Mouse (Mus musculus): Measurements from ENCODE around the gene Tmem179. TPM values are rescaled to one million over a fixed set of nuclear protein-coding genes. Genes with fewer than 3 reads are reported as not detected.

The Tmem179 gene
- polyA plus RNA-seq, 1 experiment from 2014 or later = 0.12 TPM

GRCm38 (mm10) chr12:112544946-112545701, 28.6 kb upstream of the Tmem179 start:
- 36% methylated on average over 12 of the region's 12 CpGs for WGBS

GRCm38 (mm10) chr12:112543941-112544340, 27.4 kb upstream of the Tmem179 start:
- no peak overlapping the region for H3K4me3 ChIP-seq (ENCODE audit: low read depth, low read length)
- no peak for ATAC-seq (ENCODE audit: insufficient read depth)
- H3K27me3 ChIP-seq (ENCODE audit: insufficient read depth, low read length) = no peaks in the 10 kb centered on the region
- no peak for DNase-seq
- no peak for TF ChIP-seq CTCF (IDR thresholded peaks at IDR 0.05; ENCODE audit: low read depth)
- no peak overlapping the region for H3K4me2 ChIP-seq
- no peaks in the 10 kb centered on the region for H3K9me3 ChIP-seq (ENCODE audit: low read depth, low read length)
- no peak overlapping the region for H3K27ac ChIP-seq (ENCODE audit: low read depth)
- 58% methylated on average over 9 of the region's 9 CpGs for WGBS
- no peaks in the 10 kb centered on the region for H3K4me1 ChIP-seq (ENCODE audit: insufficient read depth)
- no peak overlapping the region for H3K9ac ChIP-seq
- no peaks in the 10 kb centered on the region for H3K36me3 ChIP-seq (ENCODE audit: insufficient read depth)

More at GRCm38 (mm10) chr12:112544946-112545701, 28.6 kb upstream of the Tmem179 start:
- Histone ChIP-seq H3K27me3 (ENCODE audit: insufficient read depth, low read length) (no peaks in the 10 kb centered on the region), H3K4me1 (ENCODE audit: insufficient read depth) (no peaks in the 10 kb centered on the region), H3K9me3 (ENCODE audit: low read depth, low read length) (no peaks in the 10 kb centered on the region), H3K36me3 (ENCODE audit: insufficient read depth) (no peaks in the 10 kb centered on the region), H3K27ac (ENCODE audit: low read depth) (no peak overlapping the region), H3K9ac (no peak overlapping the region), H3K4me2 (no peak overlapping the region), H3K4me3 (ENCODE audit: low read depth, low read length) (no peak overlapping the region)
- TF ChIP-seq CTCF (IDR thresholded peaks at IDR 0.05; ENCODE audit: low read depth) = no peak
- ATAC-seq (ENCODE audit: insufficient read depth) (no peak), DNase-seq (no peak)

GRCm38 (mm10) chr12:112542920-112543300, 26.4 kb upstream of the Tmem179 start:
- H3K4me1 ChIP-seq (ENCODE audit: insufficient read depth) = no peaks in the 10 kb centered on the region
- ATAC-seq (ENCODE audit: insufficient read depth) (peak; percentile 44; the same call in 1 of the 2 replicates), DNase-seq (peak; percentile 94)
- no peak overlapping the region for H3K4me3 ChIP-seq (ENCODE audit: low read depth, low read length)
- WGBS = 6% methylated on average over 11 of the region's 11 CpGs
- no peak overlapping the region for H3K9ac ChIP-seq
- no peak overlapping the region for H3K27ac ChIP-seq (ENCODE audit: low read depth)
- H3K9me3 ChIP-seq (ENCODE audit: low read depth, low read length) = no peaks in the 10 kb centered on the region
- H3K27me3 ChIP-seq (ENCODE audit: insufficient read depth, low read length) = no peaks in the 10 kb centered on the region
- no peak overlapping the region for H3K4me2 ChIP-seq
- H3K36me3 ChIP-seq (ENCODE audit: insufficient read depth) = no peaks in the 10 kb centered on the region
- TF ChIP-seq CTCF (IDR thresholded peaks at IDR 0.05; ENCODE audit: low read depth) = peak; percentile 96

- H3K27ac ChIP-seq (ENCODE audit: low read depth) = no peak overlapping the region
- no peak for TF ChIP-seq CTCF (IDR thresholded peaks at IDR 0.05; ENCODE audit: low read depth)
- H3K4me2 ChIP-seq = no peak overlapping the region
- ATAC-seq (ENCODE audit: insufficient read depth) (no peak), DNase-seq (no peak)
- H3K9ac ChIP-seq = no peak overlapping the region
- 61% methylated on average over 13 of the region's 13 CpGs for WGBS
- no peaks in the 10 kb centered on the region for H3K27me3 ChIP-seq (ENCODE audit: insufficient read depth, low read length)
- no peaks in the 10 kb centered on the region for H3K4me1 ChIP-seq (ENCODE audit: insufficient read depth)
- H3K4me3 ChIP-seq (ENCODE audit: low read depth, low read length) = no peak overlapping the region
- no peaks in the 10 kb centered on the region for H3K36me3 ChIP-seq (ENCODE audit: insufficient read depth)
- H3K9me3 ChIP-seq (ENCODE audit: low read depth, low read length) = no peaks in the 10 kb centered on the region
Measured at GRCm38 (mm10) chr12:112542257-112542919, 25.8 kb upstream of the Tmem179 start.

- H3K9ac ChIP-seq = no peak overlapping the region
- no peak overlapping the region for H3K4me2 ChIP-seq
- H3K27me3 ChIP-seq (ENCODE audit: insufficient read depth, low read length) = no peaks in the 10 kb centered on the region
- no peak overlapping the region for H3K4me3 ChIP-seq (ENCODE audit: low read depth, low read length)
- no peaks in the 10 kb centered on the region for H3K4me1 ChIP-seq (ENCODE audit: insufficient read depth)
- H3K9me3 ChIP-seq (ENCODE audit: low read depth, low read length) = no peaks in the 10 kb centered on the region
- H3K27ac ChIP-seq (ENCODE audit: low read depth) = no peak overlapping the region
- TF ChIP-seq CTCF (IDR thresholded peaks at IDR 0.05; ENCODE audit: low read depth) = no peak
- no peaks in the 10 kb centered on the region for H3K36me3 ChIP-seq (ENCODE audit: insufficient read depth)
- no peak for DNase-seq
- no peak for ATAC-seq (ENCODE audit: insufficient read depth)
- 83% methylated on average over 8 of the region's 8 CpGs for WGBS
Measured at GRCm38 (mm10) chr12:112541483-112542091, 25.0 kb upstream of the Tmem179 start.

GRCm38 (mm10) chr12:112540321-112540720, 23.8 kb upstream of the Tmem179 start:
- no peak for ATAC-seq (ENCODE audit: insufficient read depth)
- Histone ChIP-seq H3K4me1 (ENCODE audit: insufficient read depth) (no peaks in the 10 kb centered on the region), H3K4me3 (ENCODE audit: low read depth, low read length) (no peak overlapping the region), H3K27me3 (ENCODE audit: insufficient read depth, low read length) (no peaks in the 10 kb centered on the region), H3K27ac (ENCODE audit: low read depth) (no peak overlapping the region), H3K9ac (no peak overlapping the region), H3K9me3 (ENCODE audit: low read depth, low read length) (no peaks in the 10 kb centered on the region), H3K4me2 (no peak overlapping the region), H3K36me3 (ENCODE audit: insufficient read depth) (no peaks in the 10 kb centered on the region)
- 87% methylated on average over 12 of the region's 12 CpGs for WGBS
- no peak for TF ChIP-seq CTCF (IDR thresholded peaks at IDR 0.05; ENCODE audit: low read depth)
- DNase-seq = no peak

GRCm38 (mm10) chr12:112539466-112539965, 23.0 kb upstream of the Tmem179 start:
- no peaks in the 10 kb centered on the region for H3K27me3 ChIP-seq (ENCODE audit: insufficient read depth, low read length)
- H3K36me3 ChIP-seq (ENCODE audit: insufficient read depth) = no peaks in the 10 kb centered on the region
- ATAC-seq (ENCODE audit: insufficient read depth) (no peak), DNase-seq (no peak)
- WGBS = 79% methylated on average over 7 of the region's 7 CpGs
- no peak for TF ChIP-seq CTCF (IDR thresholded peaks at IDR 0.05; ENCODE audit: low read depth)
- no peaks in the 10 kb centered on the region for H3K4me1 ChIP-seq (ENCODE audit: insufficient read depth)
- no peak overlapping the region for H3K27ac ChIP-seq (ENCODE audit: low read depth)
- H3K4me3 ChIP-seq (ENCODE audit: low read depth, low read length) = no peak overlapping the region
- H3K4me2 ChIP-seq = no peak overlapping the region
- H3K9me3 ChIP-seq (ENCODE audit: low read depth, low read length) = no peaks in the 10 kb centered on the region
- H3K9ac ChIP-seq = no peak overlapping the region
